ENCODE assay signal across 13 mouse cellular contexts in genomic region chr11:18631975-18632773, GRCm38 (mm10).
DNase-seq lines count a peak whose midpoint lies in the region; ATAC-seq and TF ChIP-seq lines count a peak whose summit lies in the region.
"Had no signal": no experiment of that assay in that cellular context is flagged by ENCODE, and none has a peak within 500 bp of the region (broad histone marks: within the 10 kb centered on the region; RNA-seq: fewer than 3 reads in every experiment).

No protein-coding gene starts in this region.

- no peak for DNase-seq in hindbrain, embryonic 10.5 days (ENCODE audit: low spot score)
- peak; percentile 31 for DNase-seq in midbrain, postnatal 0 days (ENCODE audit: low spot score)
- DNase-seq in adipocyte (ENCODE audit: low spot score), result peak; percentile 21
- DNase-seq in right cerebral cortex, postnatal 10 days (ENCODE audit: low spot score in 2 of 2), result no peak
- DNase-seq in heart, postnatal 14 days, result no peak
- DNase-seq: gastrocnemius, postnatal 36 days had no signal

- no peaks in the 10 kb centered on the region for H3K4me1 ChIP-seq in hindbrain, embryonic 15.5 days (replicated peaks)
- no peaks in the 10 kb centered on the region for H3K4me1 ChIP-seq in hindbrain, embryonic 10.5 days (replicated peaks)
- no peaks in the 10 kb centered on the region for H3K4me1 ChIP-seq in midbrain, postnatal 0 days (ENCODE audit: insufficient read depth, low read length)
- no peaks in the 10 kb centered on the region for H3K4me1 ChIP-seq in midbrain, embryonic 13.5 days (replicated peaks)
- H3K4me1 ChIP-seq: midbrain, embryonic 12.5 days had no signal

- 47% methylated on average over 5 of the region's 5 CpGs for WGBS in hindbrain, embryonic 15.5 days
- WGBS in hindbrain, embryonic 10.5 days, result 65% methylated on average over 5 of the region's 5 CpGs
- WGBS in midbrain, postnatal 0 days, result 45% methylated on average over 5 of the region's 5 CpGs
- 63% methylated on average over 5 of the region's 5 CpGs for WGBS in midbrain, embryonic 13.5 days

- intact Hi-C loops in heart, postnatal 14 days (cut with DNase I), result no loop called here

- TF ChIP-seq CTCF in midbrain, postnatal 0 days (IDR thresholded peaks at IDR 0.05), result no peak

- no peaks in the 10 kb centered on the region for H3K27me3 ChIP-seq in hindbrain, embryonic 15.5 days
- H3K27me3 ChIP-seq in hindbrain, embryonic 10.5 days (ENCODE audit: insufficient read depth, poor library complexity, severe bottlenecking), result no peaks in the 10 kb centered on the region
- no peaks in the 10 kb centered on the region for H3K27me3 ChIP-seq in midbrain, postnatal 0 days (ENCODE audit: insufficient read depth, low read length)
- no peaks in the 10 kb centered on the region for H3K27me3 ChIP-seq in midbrain, embryonic 13.5 days
- H3K27me3 ChIP-seq: midbrain, embryonic 12.5 days had no signal

- H3K9ac ChIP-seq in hindbrain, embryonic 15.5 days, result no peak overlapping the region
- H3K9ac ChIP-seq in midbrain, postnatal 0 days (replicated peaks; ENCODE audit: low read length, poor library complexity, severe bottlenecking), result no peak overlapping the region
- no peak overlapping the region for H3K9ac ChIP-seq in midbrain, embryonic 13.5 days (replicated peaks)
- H3K9ac ChIP-seq: liver, embryonic 14.5 days; midbrain, embryonic 12.5 days had no signal

- no peak overlapping the region for H3K4me2 ChIP-seq in hindbrain, embryonic 15.5 days
- H3K4me2 ChIP-seq in midbrain, postnatal 0 days (ENCODE audit: low read depth, low read length, poor library complexity, severe bottlenecking), result no peak overlapping the region
- no peak overlapping the region for H3K4me2 ChIP-seq in midbrain, embryonic 13.5 days (replicated peaks)
- H3K4me2 ChIP-seq: midbrain, embryonic 12.5 days had no signal

- H3K36me3 ChIP-seq in hindbrain, embryonic 15.5 days, result no peaks in the 10 kb centered on the region
- H3K36me3 ChIP-seq in hindbrain, embryonic 10.5 days, result no peaks in the 10 kb centered on the region
- no peaks in the 10 kb centered on the region for H3K36me3 ChIP-seq in midbrain, postnatal 0 days (ENCODE audit: insufficient read depth, low read length)
- no peaks in the 10 kb centered on the region for H3K36me3 ChIP-seq in midbrain, embryonic 13.5 days
- H3K36me3 ChIP-seq: midbrain, embryonic 12.5 days had no signal

- H3K4me3 ChIP-seq in hindbrain, embryonic 15.5 days, result no peak overlapping the region
- no peak overlapping the region for H3K4me3 ChIP-seq in hindbrain, embryonic 10.5 days
- no peak overlapping the region for H3K4me3 ChIP-seq in midbrain, postnatal 0 days (ENCODE audit: low read depth, low read length)
- H3K4me3 ChIP-seq in midbrain, embryonic 13.5 days (replicated peaks), result no peak overlapping the region
- H3K4me3 ChIP-seq: midbrain, embryonic 12.5 days had no signal

- H3K27ac ChIP-seq in hindbrain, embryonic 15.5 days (replicated peaks), result no peak overlapping the region
- H3K27ac ChIP-seq in hindbrain, embryonic 10.5 days, result no peak overlapping the region
- no peak overlapping the region for H3K27ac ChIP-seq in midbrain, postnatal 0 days (ENCODE audit: low read depth, low read length)
- H3K27ac ChIP-seq in midbrain, embryonic 13.5 days, result no peak overlapping the region
- H3K27ac ChIP-seq: liver, embryonic 14.5 days; midbrain, embryonic 12.5 days had no signal

- 0 out of 2 replicates have a peak, but pooled peaks have one; percentile 34 for ATAC-seq in hindbrain, embryonic 15.5 days (ENCODE audit: low FRiP score, low read depth)
- no peak for ATAC-seq in midbrain, postnatal 0 days (ENCODE audit: low FRiP score)
- no peak for ATAC-seq in midbrain, embryonic 13.5 days
- peak; percentile 98 for ATAC-seq in megakaryocyte-erythroid progenitor cell, adult 5-6 weeks (replicated peaks; ENCODE audit: low FRiP score, low TSS enrichment, poor library complexity, severe bottlenecking)
- ATAC-seq: forebrain, embryonic 14.5 days; intestine, postnatal 0 days had no signal

- H3K9me3 ChIP-seq in hindbrain, embryonic 15.5 days, result no peaks in the 10 kb centered on the region
- no peaks in the 10 kb centered on the region for H3K9me3 ChIP-seq in hindbrain, embryonic 10.5 days
- H3K9me3 ChIP-seq in midbrain, postnatal 0 days (ENCODE audit: low read length), result no peaks in the 10 kb centered on the region
- H3K9me3 ChIP-seq in midbrain, embryonic 13.5 days, result no peaks in the 10 kb centered on the region
- H3K9me3 ChIP-seq: midbrain, embryonic 12.5 days had no signal

Comparison
In these comparisons a context has a peak if more than half of its experiments do, and no peak if none do; other contexts are left out.
1. ATAC-seq: peak in hindbrain, embryonic 15.5 days (single experiment) and megakaryocyte-erythroid progenitor cell, adult 5-6 weeks (single experiment); none in midbrain, postnatal 0 days (single experiment) and midbrain, embryonic 13.5 days (single experiment).
2. DNase-seq: peak in midbrain, postnatal 0 days (single experiment) and adipocyte (single experiment); none in hindbrain, embryonic 10.5 days (single experiment), right cerebral cortex, postnatal 10 days (0 of 2) and heart, postnatal 14 days (0 of 2).